Comparison of ENCODE assay signal across 8 mouse cellular contexts in the genomic region with DNA sequence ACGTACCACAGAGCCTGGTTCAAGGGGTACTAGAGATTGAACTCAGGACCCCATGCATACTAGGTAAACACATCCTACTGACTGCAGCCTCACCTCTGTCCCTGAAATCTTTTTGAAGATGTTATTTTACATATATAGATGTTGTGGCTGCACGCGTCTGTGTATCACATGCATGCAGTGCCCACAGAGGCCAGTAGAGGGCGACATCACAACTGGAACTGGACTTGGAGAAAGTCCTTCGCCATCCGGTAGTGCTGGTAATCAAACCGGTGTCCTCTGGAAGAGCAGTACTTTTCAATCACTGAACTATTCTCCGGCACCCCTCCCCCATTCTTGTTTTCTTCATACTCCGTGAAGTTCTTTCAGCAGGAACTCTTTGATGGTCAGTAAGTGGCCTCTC. TPM values are rescaled to one million over a fixed set of nuclear protein-coding genes. Genes with fewer than 3 reads are reported as not detected.
DNase-seq lines count a peak whose midpoint lies in the region; ATAC-seq and TF ChIP-seq lines count a peak whose summit lies in the region.

No protein-coding gene starts in this region.

- ATAC-seq in CD4-positive, CD25-positive, alpha-beta regulatory T cell, adult 4 months, result no peak

- intact Hi-C loops in left cerebral cortex, postnatal 14 days (cut with DNase I), result loop anchor here (5.0 kb wide), 1 partner anchor 818 kb away; a partner anchor contains a TSS
- intact Hi-C loops in heart, postnatal 14 days (cut with DNase I), result no loop called here

- peak; percentile 91 for TF ChIP-seq CTCF in bone marrow macrophage, adult 2 months (IDR thresholded peaks at IDR 0.05; ENCODE audit: low read depth, low read length)

- H3K4me1 ChIP-seq in bone marrow macrophage, adult 2 months (ENCODE audit: control insufficient read depth, insufficient read depth, low read length), result peaks cover 18% of the 10 kb centered on the region

- H3K27ac ChIP-seq in bone marrow macrophage, adult 2 months (ENCODE audit: insufficient read depth, low read depth, low read length), result no peak overlapping the region

- TF ChIP-seq POLR2A in bone marrow macrophage, adult 2 months (IDR thresholded peaks at IDR 0.05; ENCODE audit: borderline replicate concordance, low read depth, low read length), result no peak

- DNase-seq in CD4-positive, CD25-positive, alpha-beta regulatory T cell, adult 2 months (ENCODE audit: low read depth, low spot score), result peak; percentile 73
- DNase-seq in left cerebral cortex, postnatal 14 days (ENCODE audit: low spot score in 2 of 2), result peak; percentile 61 to 63
- no peak for DNase-seq in left cerebral cortex, adult 8-10 months (ENCODE audit: low spot score in 2 of 2)
- peak; percentile 51 to 76 for DNase-seq in heart, postnatal 14 days
- peak; percentile 88 for DNase-seq in lung, postnatal 36 days
- peak; percentile 32 to 75 for DNase-seq in thymus, postnatal 10 days (ENCODE audit: low spot score in 2 of 2)

- no peak overlapping the region for H3K4me3 ChIP-seq in bone marrow macrophage, adult 2 months (ENCODE audit: insufficient read depth, low read length)

RNA-seq across cellular contexts. Expression of a gene that starts 24.4 kb away (rescaled TPM):
- polyA plus RNA-seq in CD4-positive, CD25-positive, alpha-beta regulatory T cell, adult 4 months (2017; shearing (Covaris generic)), result 1 to 10 TPM; 3.2 to 4.8 TPM
- total RNA-seq in left cerebral cortex, postnatal 14 days (2021), result 10 to 100 TPM; 25.3 to 25.4 TPM
- total RNA-seq in left cerebral cortex, adult 8-10 months (2022), result 10 to 100 TPM; 12.8 to 17.7 (median 14.5) TPM
- polyA plus RNA-seq in bone marrow macrophage, adult 2 months (2012; ENCODE audit: insufficient read depth, insufficient read length, missing spikeins), result 60.8 and 83.0 TPM in 2 replicates
- total RNA-seq in heart, postnatal 14 days (2021), result 10 to 100 TPM; 30.6 to 36.0 TPM

RNA-seq across cellular contexts. Expression of a gene that starts 31.5 kb away (rescaled TPM):
- 10 to 100 TPM; 11.5 to 15.6 TPM for polyA plus RNA-seq in CD4-positive, CD25-positive, alpha-beta regulatory T cell, adult 4 months (2017; shearing (Covaris generic))
- 10 to 100 TPM; 16.1 to 16.3 TPM for total RNA-seq in left cerebral cortex, postnatal 14 days (2021)
- total RNA-seq in left cerebral cortex, adult 8-10 months (2022), result 10 to 100 TPM; 13.1 to 15.9 (median 14.7) TPM
- polyA plus RNA-seq in bone marrow macrophage, adult 2 months (2012; ENCODE audit: insufficient read depth, insufficient read length, missing spikeins), result 10.4 TPM in 2 replicates
- 1 to 10 TPM; 1.7 to 3.3 TPM for total RNA-seq in heart, postnatal 14 days (2021)

RNA-seq across cellular contexts. Expression of a gene that starts 52.7 kb away (rescaled TPM):
- polyA plus RNA-seq in CD4-positive, CD25-positive, alpha-beta regulatory T cell, adult 4 months (2017; shearing (Covaris generic)), result 1 to 10 TPM; 8.2 to 8.6 TPM
- 1 to 10 TPM; 2.2 to 2.4 TPM for total RNA-seq in left cerebral cortex, postnatal 14 days (2021)
- 1 to 10 TPM; 3.7 to 5.3 (median 3.8) TPM for total RNA-seq in left cerebral cortex, adult 8-10 months (2022)
- 3.1 and 3.5 TPM in 2 replicates for polyA plus RNA-seq in bone marrow macrophage, adult 2 months (2012; ENCODE audit: insufficient read depth, insufficient read length, missing spikeins)
- total RNA-seq in heart, postnatal 14 days (2021), result 1 to 10 TPM; 7.2 to 7.7 TPM

Comparison
In these comparisons a context has a peak if more than half of its experiments do, and no peak if none do; other contexts are left out.
1. DNase-seq: peak in CD4-positive, CD25-positive, alpha-beta regulatory T cell, adult 2 months (single experiment), left cerebral cortex, postnatal 14 days (2 of 2), heart, postnatal 14 days (2 of 2), lung, postnatal 36 days (single experiment) and thymus, postnatal 10 days (2 of 2); none in left cerebral cortex, adult 8-10 months (0 of 2).